Comparison of ENCODE assay signal across 21 mouse cellular contexts in genomic region chr1:88588747-88589146, GRCm38 (mm10).
DNase-seq lines count a peak whose midpoint lies in the region; ATAC-seq and TF ChIP-seq lines count a peak whose summit lies in the region.
"Had no signal": no experiment of that assay in that cellular context is flagged by ENCODE, and none has a peak within 500 bp of the region (broad histone marks: within the 10 kb centered on the region; RNA-seq: fewer than 3 reads in every experiment).

No protein-coding gene starts in this region.

- no peak overlapping the region for H3K4me3 ChIP-seq in thymus, adult 2 months (ENCODE audit: control insufficient read depth, insufficient read depth, low read length)
- H3K4me3 ChIP-seq in brown adipose tissue, adult 24 weeks (ENCODE audit: insufficient read depth, low read depth, low read length) = no peak overlapping the region
- H3K4me3 ChIP-seq in hindbrain, embryonic 10.5 days = no peak overlapping the region
- H3K4me3 ChIP-seq: embryonic facial prominence, embryonic 10.5 days; forebrain, embryonic 13.5 days; heart, embryonic 13.5 days; hindbrain, embryonic 13.5 days had no signal

- no peak for TF ChIP-seq CTCF in thymus, adult 2 months (IDR thresholded peaks at IDR 0.05; ENCODE audit: borderline replicate concordance, control insufficient read depth, extremely low read depth, insufficient read depth, low read length, poor library complexity)

- no peak for DNase-seq in thymus, adult 2 months
- DNase-seq in thymus, postnatal 14 days = no peak
- peak; percentile 58 for DNase-seq in naive thymus-derived CD4-positive, alpha-beta T cell, adult 2 months (ENCODE audit: low read depth)
- DNase-seq in layer of hippocampus, adult 11-12 months (ENCODE audit: low spot score) = no peak
- no peak for DNase-seq in hindbrain, embryonic 10.5 days (ENCODE audit: low spot score)
- DNase-seq: adrenal gland, postnatal 10 days; cerebellum, adult 18-20 months; cerebellum, adult 9-11 months; cerebellum, postnatal 36 days; forebrain, postnatal 0 days; gastrocnemius, postnatal 36 days; heart, adult 11 months; heart, postnatal 4 days had no signal

- no peak for TF ChIP-seq POLR2A in thymus, adult 2 months (IDR thresholded peaks at IDR 0.05; ENCODE audit: control insufficient read depth, extremely low read depth, insufficient read depth, low read length, poor library complexity)

- H3K27ac ChIP-seq in thymus, adult 2 months (ENCODE audit: control insufficient read depth, insufficient read depth, low read length) = peak overlapping the region; percentile 31; the same call in 1 of the 2 replicates
- H3K27ac ChIP-seq in brown adipose tissue, adult 24 weeks (replicated peaks; ENCODE audit: low read depth, low read length) = 0 out of 2 replicates have a peak overlapping the region, but pooled peaks have one; percentile 32
- H3K27ac ChIP-seq in hindbrain, embryonic 10.5 days = no peak overlapping the region
- H3K27ac ChIP-seq: embryonic facial prominence, embryonic 10.5 days; forebrain, embryonic 13.5 days; heart, embryonic 13.5 days; hindbrain, embryonic 13.5 days; hindbrain, postnatal 0 days had no signal

- H3K9me3 ChIP-seq in hindbrain, embryonic 10.5 days = no peaks in the 10 kb centered on the region
- H3K9me3 ChIP-seq: embryonic facial prominence, embryonic 10.5 days; forebrain, embryonic 13.5 days; G1E; heart, embryonic 13.5 days; hindbrain, embryonic 13.5 days had no signal

- 15% methylated on average over 1 of the region's 1 CpGs for WGBS in thymus, adult 2 months
- 89% methylated on average over 1 of the region's 1 CpGs for WGBS in hindbrain, embryonic 10.5 days

- no peak for ATAC-seq in megakaryocyte, adult 5-6 weeks (ENCODE audit: poor library complexity, severe bottlenecking)
- ATAC-seq: forebrain, embryonic 13.5 days; forebrain, postnatal 0 days; hindbrain, postnatal 0 days had no signal

- H3K27me3 ChIP-seq in thymus, adult 2 months (ENCODE audit: control insufficient read depth, insufficient read depth, low read length) = no peaks in the 10 kb centered on the region
- H3K27me3 ChIP-seq in hindbrain, embryonic 10.5 days (ENCODE audit: insufficient read depth, poor library complexity, severe bottlenecking) = no peaks in the 10 kb centered on the region
- H3K27me3 ChIP-seq: forebrain, embryonic 13.5 days; heart, embryonic 13.5 days; hindbrain, embryonic 13.5 days had no signal

- peaks cover 38% of the 10 kb centered on the region for H3K4me1 ChIP-seq in thymus, adult 2 months (replicated peaks; ENCODE audit: control insufficient read depth, insufficient read depth, low read length)
- no peaks in the 10 kb centered on the region for H3K4me1 ChIP-seq in brown adipose tissue, adult 24 weeks (ENCODE audit: control insufficient read depth, insufficient read depth, insufficient read length, low read length)
- no peaks in the 10 kb centered on the region for H3K4me1 ChIP-seq in hindbrain, embryonic 10.5 days (replicated peaks)

- H3K36me3 ChIP-seq in thymus, adult 2 months (ENCODE audit: control insufficient read depth, insufficient read depth, low read length) = no peaks in the 10 kb centered on the region
- H3K36me3 ChIP-seq in hindbrain, embryonic 10.5 days = no peaks in the 10 kb centered on the region
- H3K36me3 ChIP-seq: embryonic facial prominence, embryonic 10.5 days; G1E; heart, embryonic 13.5 days; hindbrain, embryonic 13.5 days had no signal
